Mouse (Mus musculus): ENCODE results near the gene Usp20.
A peak's percentile ranks its signal among the peaks of the same experiment; 100 is the strongest.

The Usp20 gene

GRCm38 (mm10) chr2:30985111-30986020 lies 3.3 kb downstream of the Usp20 start:
- DNase-seq (ENCODE audit: extremely low read depth, low read depth): peak; percentile 29

- DNase-seq (ENCODE audit: extremely low read depth, low read depth): no peak
Measured at GRCm38 (mm10) chr2:30990221-30990620, 8.1 kb downstream of the Usp20 start.

- DNase-seq (ENCODE audit: extremely low read depth, low read depth): no peak
Measured at GRCm38 (mm10) chr2:30994853-30995252, 12.8 kb downstream of the Usp20 start.

- no peak for DNase-seq (ENCODE audit: extremely low read depth, low read depth)
Measured at GRCm38 (mm10) chr2:30995432-30995996, 13.4 kb downstream of the Usp20 start.

GRCm38 (mm10) chr2:30998443-30999260 lies 16.6 kb downstream of the Usp20 start:
- DNase-seq (ENCODE audit: extremely low read depth, low read depth): no peak

- no peak for DNase-seq (ENCODE audit: extremely low read depth, low read depth)
Measured at GRCm38 (mm10) chr2:31002857-31003256, 20.8 kb downstream of the Usp20 start.

GRCm38 (mm10) chr2:31005453-31005852 lies 23.4 kb downstream of the Usp20 start:
- no peak for DNase-seq (ENCODE audit: extremely low read depth, low read depth)

GRCm38 (mm10) chr2:31006434-31006833 lies 24.4 kb downstream of the Usp20 start:
- peak; percentile 95 for DNase-seq (ENCODE audit: extremely low read depth, low read depth)

- no peak for DNase-seq (ENCODE audit: extremely low read depth, low read depth)
Measured at GRCm38 (mm10) chr2:31007208-31007607, 25.1 kb downstream of the Usp20 start.

- DNase-seq (ENCODE audit: extremely low read depth, low read depth): no peak
Measured at GRCm38 (mm10) chr2:31013371-31014120, 31.5 kb downstream of the Usp20 start.

GRCm38 (mm10) chr2:31017625-31018317 lies 35.7 kb downstream of the Usp20 start:
- no peak for DNase-seq (ENCODE audit: extremely low read depth, low read depth)

GRCm38 (mm10) chr2:31018519-31018918 lies 36.4 kb downstream of the Usp20 start:
- no peak for DNase-seq (ENCODE audit: extremely low read depth, low read depth)

GRCm38 (mm10) chr2:31019011-31019410 lies 36.9 kb downstream of the Usp20 start:
- no peak for DNase-seq (ENCODE audit: extremely low read depth, low read depth)

GRCm38 (mm10) chr2:31020202-31020601 lies 38.1 kb downstream of the Usp20 start:
- DNase-seq (ENCODE audit: extremely low read depth, low read depth): no peak

GRCm38 (mm10) chr2:31023940-31024339 lies 41.9 kb downstream of the Usp20 start:
- DNase-seq (ENCODE audit: extremely low read depth, low read depth): no peak

- peak; percentile 21 for DNase-seq (ENCODE audit: extremely low read depth, low read depth)
Measured at GRCm38 (mm10) chr2:31024618-31025370, 42.7 kb downstream of the Usp20 start.

- DNase-seq (ENCODE audit: extremely low read depth, low read depth): no peak
Measured at GRCm38 (mm10) chr2:31025458-31025857, 43.4 kb downstream of the Usp20 start.

GRCm38 (mm10) chr2:31026642-31027041 lies 44.6 kb downstream of the Usp20 start:
- no peak for DNase-seq (ENCODE audit: extremely low read depth, low read depth)

GRCm38 (mm10) chr2:31031972-31032371 lies 49.9 kb downstream of the Usp20 start:
- DNase-seq (ENCODE audit: extremely low read depth, low read depth): no peak

- no peak for DNase-seq (ENCODE audit: extremely low read depth, low read depth)
Measured at GRCm38 (mm10) chr2:31036811-31037210, 54.7 kb downstream of the Usp20 start.

Data from MEL-GATA-1-ER (cell line).